Mouse (Mus musculus): ENCODE results near the gene Vwa7. TPM values are rescaled to one million over a fixed set of nuclear protein-coding genes. Genes with fewer than 3 reads are reported as not detected.
"Not testable (repeated sequence)": the region's sequence is repeated elsewhere in the genome, so short reads cannot be mapped to it uniquely, and the experiment has no call there.

Vwa7 gene
- total RNA-seq, 2 experiments from 2014 or later: 7.8 to 14.4 TPM

DNA sequence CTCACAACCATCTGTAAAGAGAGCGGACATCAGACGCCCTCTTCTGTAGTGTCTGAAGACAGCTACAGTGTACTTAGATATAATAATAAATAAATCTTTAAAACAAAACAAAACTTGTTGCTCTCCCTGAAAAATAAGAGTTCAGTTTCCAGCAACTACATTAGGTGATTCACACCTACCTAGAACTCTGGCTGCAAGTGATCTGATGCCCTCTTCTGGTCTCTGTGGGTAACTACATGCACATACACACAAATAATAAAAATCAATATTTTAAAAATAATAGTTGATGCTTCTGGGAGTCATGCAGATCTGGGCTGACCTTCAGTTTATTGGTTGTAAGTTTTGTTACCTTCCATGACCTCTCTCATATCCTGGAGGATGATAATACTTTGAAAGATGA is 32.2 kb upstream of the Vwa7 start:
- peak; percentile 94 for TF ChIP-seq CTCF (IDR thresholded peaks at IDR 0.05)
- DNase-seq: no peak

GRCm38 (mm10) chr17:34994751-34995150 is 21.6 kb upstream of the Vwa7 start:
- DNase-seq: no peak
- H3K27ac ChIP-seq: no peak overlapping the region
- H3K4me3 ChIP-seq: no peak overlapping the region
- intact Hi-C loops (cut with DNase I): no loop called here
- TF ChIP-seq CTCF (IDR thresholded peaks at IDR 0.05): no peak

More for the DNA sequence above, 32.2 kb upstream of the Vwa7 start:
- intact Hi-C loops (cut with DNase I): loop anchor here (2.0 to 10.0 kb wide), 2 partner anchors 49 to 129 kb away; partner anchors contain the start of gene Neu1
- no peak overlapping the region for H3K4me3 ChIP-seq
- no peak overlapping the region for H3K27ac ChIP-seq

DNA sequence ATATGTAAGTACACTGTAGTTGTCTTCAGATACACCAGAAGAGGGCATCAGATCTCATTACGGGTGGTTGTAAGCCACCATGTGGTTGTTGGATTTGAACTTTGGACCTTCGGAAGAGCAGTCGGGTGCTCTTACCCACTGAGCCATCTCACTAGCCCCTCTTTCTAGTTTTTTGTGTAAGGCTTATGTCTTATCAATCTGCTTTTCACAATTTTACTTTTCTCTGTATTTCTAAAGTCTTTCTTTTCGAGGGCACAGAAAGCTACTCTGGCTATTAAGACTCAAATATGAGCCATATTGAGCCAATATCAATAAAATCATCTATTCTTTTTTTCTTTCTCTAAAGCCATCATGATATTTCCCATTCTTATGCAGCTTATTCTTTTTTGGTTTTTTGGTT is 21.2 kb upstream of the Vwa7 start:
- H3K4me3 ChIP-seq; intact Hi-C loops (cut with DNase I); H3K27ac ChIP-seq; DNase-seq: not testable (repeated sequence)

DNA sequence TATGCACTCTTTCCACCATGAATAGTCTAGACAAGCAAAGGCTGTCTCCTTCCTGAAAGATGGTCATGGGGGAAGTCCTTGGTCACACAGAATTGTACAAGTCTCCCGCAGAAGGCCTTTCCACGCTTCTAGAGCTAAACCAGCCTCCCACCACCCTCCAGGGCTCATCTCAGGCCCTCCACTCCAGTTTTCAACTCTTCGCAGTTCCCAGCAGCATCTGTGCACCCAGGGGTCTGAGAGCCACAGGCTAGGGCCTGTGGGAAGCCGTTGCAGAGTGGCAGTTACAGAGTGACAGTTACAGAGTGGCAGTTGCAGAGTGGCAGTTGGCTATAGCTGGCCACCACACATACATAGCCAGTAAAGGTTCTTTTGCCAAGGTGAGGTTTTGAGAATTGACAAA is 20.5 kb upstream of the Vwa7 start:
- DNase-seq; H3K4me3 ChIP-seq; H3K27ac ChIP-seq; intact Hi-C loops (cut with DNase I): not testable (repeated sequence)

- intact Hi-C loops (cut with DNase I): no loop called here
- no peak for DNase-seq
- TF ChIP-seq CTCF (IDR thresholded peaks at IDR 0.05): no peak
- Histone ChIP-seq H3K4me3 (no peak overlapping the region), H3K27ac (no peak overlapping the region)
These were observed 19.8 kb upstream of the Vwa7 start for GRCm38 (mm10) chr17:34996411-34997141.

- no peak for TF ChIP-seq CTCF (IDR thresholded peaks at IDR 0.05)
- no peak for DNase-seq
- Histone ChIP-seq H3K27ac (no peak overlapping the region), H3K4me3 (no peak overlapping the region)
- intact Hi-C loops (cut with DNase I): no loop called here
These were observed 19.3 kb upstream of the Vwa7 start for GRCm38 (mm10) chr17:34997142-34997483.

GRCm38 (mm10) chr17:34998526-34999430 is 17.6 kb upstream of the Vwa7 start:
- Histone ChIP-seq H3K27ac (no peak overlapping the region), H3K4me3 (no peak overlapping the region)
- no peak for TF ChIP-seq CTCF (IDR thresholded peaks at IDR 0.05)
- intact Hi-C loops (cut with DNase I): no loop called here
- DNase-seq: no peak

DNA sequence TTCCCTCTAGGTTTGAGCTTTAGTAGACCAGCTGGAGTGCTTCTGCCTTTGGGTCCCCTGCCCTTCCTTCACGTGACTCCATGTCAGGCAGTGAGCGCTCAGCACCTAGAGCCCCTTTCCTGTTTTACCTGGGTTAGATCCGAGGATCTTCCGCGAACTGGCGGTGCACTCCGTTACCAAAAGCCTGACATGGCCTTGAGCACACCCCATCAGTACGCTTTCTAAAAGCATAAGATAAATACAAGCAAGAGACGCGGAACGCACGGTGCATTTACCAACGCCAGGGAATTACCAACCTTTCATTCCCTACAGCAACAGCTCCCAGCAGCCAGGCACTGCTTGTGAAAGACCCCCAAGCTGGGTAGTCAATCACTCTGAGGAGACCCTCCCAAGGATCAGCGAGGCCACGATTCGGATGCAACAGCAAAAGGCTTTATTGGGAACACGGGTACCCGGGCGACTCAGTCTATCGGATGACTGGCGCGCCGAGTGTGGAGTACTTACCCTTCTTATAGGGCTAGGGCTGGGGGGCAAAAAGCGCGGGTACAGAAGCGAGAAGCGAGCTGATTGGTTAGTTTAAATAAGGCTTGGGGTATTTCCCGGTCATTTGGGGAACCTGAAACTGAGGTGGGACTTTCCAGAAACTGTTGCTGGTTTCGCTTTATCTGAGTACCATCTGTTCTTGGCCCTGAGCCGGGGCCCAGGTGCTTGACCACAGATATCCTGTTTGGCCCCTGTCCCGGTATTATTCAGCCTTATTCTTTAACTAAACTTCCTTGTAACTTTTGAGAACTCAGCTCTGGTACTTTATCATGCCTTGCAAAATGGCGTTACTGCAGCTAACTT is 16.3 kb upstream of the Vwa7 start:
- Histone ChIP-seq H3K27ac (peak overlapping the region; percentile 99), H3K4me3 (peak overlapping the region; percentile 96)
- intact Hi-C loops (cut with DNase I); DNase-seq: not testable (repeated sequence)

GRCm38 (mm10) chr17:35000717-35001451 is 15.5 kb upstream of the Vwa7 start, which contains the start of gene Vars:
Gene Vars (plus strand): TSS chr17:35000987.
- DNase-seq: peak; percentile 92
- no peak for TF ChIP-seq CTCF (IDR thresholded peaks at IDR 0.05)
- Histone ChIP-seq H3K4me3 (peak within 1 kb of the TSS; percentile 96), H3K27ac (peak within 1 kb of the TSS; percentile 99)
- intact Hi-C loops (cut with DNase I): no loop called here

DNA sequence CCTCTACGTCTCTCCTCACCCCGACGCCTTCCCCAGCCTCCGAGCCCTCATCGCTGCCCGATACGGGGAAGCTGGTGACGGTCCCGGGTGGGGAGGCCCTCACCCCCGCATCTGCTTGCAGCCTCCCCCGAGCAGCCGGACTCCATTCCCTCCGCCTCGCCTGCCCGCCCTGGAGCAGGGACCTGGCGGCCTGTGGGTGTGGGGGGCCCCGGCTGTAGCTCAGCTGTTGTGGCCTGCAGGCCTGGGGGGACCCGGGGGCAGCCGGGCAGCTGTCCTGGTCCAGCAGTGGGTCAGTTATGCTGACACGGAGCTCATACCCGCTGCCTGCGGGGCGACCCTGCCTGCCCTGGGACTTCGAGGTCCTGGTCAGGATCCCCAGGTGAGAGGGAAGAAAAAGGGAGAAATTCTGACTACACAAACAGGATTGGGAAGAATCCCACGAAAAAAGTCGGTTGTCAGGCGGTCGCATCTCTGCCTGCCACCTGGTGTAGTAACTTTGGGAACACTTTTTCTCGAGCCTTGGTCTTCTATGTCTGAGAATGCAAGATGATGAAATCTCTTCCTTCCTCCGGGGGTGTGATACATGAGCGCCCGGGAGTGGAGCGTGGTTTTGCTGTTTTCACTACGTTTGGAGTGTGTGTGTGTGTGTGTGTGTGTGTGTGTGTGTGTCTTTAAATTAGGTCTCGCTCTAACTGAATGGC is 14.8 kb upstream of the Vwa7 start:
- TF ChIP-seq CTCF (IDR thresholded peaks at IDR 0.05): no peak
- intact Hi-C loops (cut with DNase I): no loop called here
- Histone ChIP-seq H3K4me3 (peak overlapping the region; percentile 96), H3K27ac (peak overlapping the region; percentile 99)
- DNase-seq: peak; percentile 47

GRCm38 (mm10) chr17:35002153-35002865 is 14.1 kb upstream of the Vwa7 start:
- peak overlapping the region; percentile 99 for H3K27ac ChIP-seq
- DNase-seq: no peak
- no peak for TF ChIP-seq CTCF (IDR thresholded peaks at IDR 0.05)
- intact Hi-C loops (cut with DNase I): no loop called here
- peak overlapping the region; percentile 96 for H3K4me3 ChIP-seq

Measured in gastrocnemius, adult 2 months (tissue).